Mouse (Mus musculus) intestine, embryonic 14.5 days (tissue): ENCODE results near the gene Timm10. TPM values are rescaled to one million over a fixed set of nuclear protein-coding genes. Genes with fewer than 3 reads are reported as not detected.

Experiments
- ATAC-seq: fragments of 200-750 bp; cut with Nextera tagmentation; replicated peaks from 2 replicates; pipeline ENCODE4 v1.8.0; 2017; ENCODE audit warnings: low read depth, moderate number of reproducible peaks, moderate TSS enrichment, moderate library complexity; ENCODE audit not compliant: low FRiP score, low TSS enrichment
- DNase-seq: peaks from one replicate; pipeline ENCODE4 v3.0.0-alpha.2; 2018; ENCODE audit warnings: low spot score
- H3K27ac ChIP-seq: fragments of 300-500 bp; sonication (generic); 2 replicates; pipeline ENCODE4 v1.5.1; 2014; ENCODE audit warnings: low read depth, mild to moderate bottlenecking, control low read depth
- H3K27me3 ChIP-seq: fragments of 300-500 bp; sonication (generic); replicated peaks from 2 replicates; pipeline ENCODE4 v1.6.1; 2014; ENCODE audit warnings: low read length, control low read depth; ENCODE audit not compliant: control insufficient read depth, insufficient read depth
- H3K36me3 ChIP-seq: fragments of 300-500 bp; sonication (generic); 2 replicates; pipeline ENCODE4 v1.6.1; 2014; ENCODE audit warnings: low read length, control low read depth; ENCODE audit not compliant: control insufficient read depth, insufficient read depth
- H3K4me1 ChIP-seq: fragments of 300-500 bp; sonication (generic); replicated peaks from 2 replicates; pipeline ENCODE4 v1.6.1; 2014; ENCODE audit warnings: low read length, control low read depth, mixed read lengths; ENCODE audit not compliant: control insufficient read depth, insufficient read depth
- H3K4me2 ChIP-seq: fragments of 300-500 bp; sonication (generic); 2 replicates; pipeline ENCODE4 v1.6.1; 2014; ENCODE audit warnings: low read length
- H3K4me3 ChIP-seq: fragments of 300-500 bp; sonication (generic); 2 replicates; pipeline ENCODE4 v1.5.1; 2014; ENCODE audit warnings: low read depth, low read length, control low read depth, mixed read lengths
- H3K9ac ChIP-seq: fragments of 300-500 bp; sonication (generic); 2 replicates; pipeline ENCODE4 v1.6.1; 2014; ENCODE audit warnings: mild to moderate bottlenecking, low read length
- H3K9me3 ChIP-seq: fragments of 300-500 bp; sonication (generic); 2 replicates; pipeline ENCODE4 v1.6.1; 2016; ENCODE audit warnings: low read length, control low read depth; ENCODE audit not compliant: control insufficient read depth
- WGBS: fragments of 180-500 bp; shearing (Covaris S2); extraction: QIAGEN DNeasy Blood & Tissue Kit; methylation state at CpG from one replicate; pipeline ENCODE4 v1.1.7; 2014; 5-methylcytosine and 5-hydroxymethylcytosine counted together
- polyA plus RNA-seq: library from polyadenylated mRNA; unstranded; fragments of >200 nt; fragmentation: Nextera tagmentation; extraction: Ambion mirVana; gene quantifications from 2 replicates; pipeline ENCODE4 v1.2.1, GENCODE M21; 2014

The Timm10 gene
- polyA plus RNA-seq, 1 experiment from 2014 or later = 73.7 TPM

- no peak for DNase-seq
- Histone ChIP-seq H3K27ac (no peak overlapping the region), H3K27me3 (no peaks in the 10 kb centered on the region), H3K9ac (no peak overlapping the region), H3K4me1 (peaks cover 7% of the 10 kb centered on the region), H3K4me3 (no peak overlapping the region), H3K9me3 (no peaks in the 10 kb centered on the region), H3K36me3 (no peaks in the 10 kb centered on the region), H3K4me2 (no peak overlapping the region)
- ATAC-seq = no peak
Measured at GRCm38 (mm10) chr2:84809330-84809729, 17.5 kb upstream of the Timm10 start.

GRCm38 (mm10) chr2:84810526-84810885, 16.3 kb upstream of the Timm10 start:
- Histone ChIP-seq H3K27me3 (no peaks in the 10 kb centered on the region), H3K4me2 (peak overlapping the region; percentile 55; the same call in 1 of the 2 replicates), H3K9ac (no peak overlapping the region), H3K4me1 (peaks cover 7% of the 10 kb centered on the region), H3K27ac (no peak overlapping the region), H3K36me3 (no peaks in the 10 kb centered on the region), H3K4me3 (no peak overlapping the region), H3K9me3 (no peaks in the 10 kb centered on the region)
- DNase-seq (no peak), ATAC-seq (no peak; the same call in 1 of the 2 replicates)
- WGBS = 79% methylated on average over 6 of the region's 6 CpGs

- Histone ChIP-seq H3K27me3 (no peaks in the 10 kb centered on the region), H3K4me2 (peak overlapping the region; percentile 55), H3K9ac (0 out of 2 replicates have a peak overlapping the region, but pooled peaks have one; percentile 27), H3K4me3 (peak overlapping the region; percentile 11; the same call in 1 of the 2 replicates), H3K36me3 (no peaks in the 10 kb centered on the region), H3K9me3 (no peaks in the 10 kb centered on the region), H3K4me1 (peaks cover 7% of the 10 kb centered on the region), H3K27ac (no peak overlapping the region)
- ATAC-seq (peak; percentile 70), DNase-seq (peak; percentile 95)
- 31% methylated on average over 26 of the region's 26 CpGs for WGBS
Measured at GRCm38 (mm10) chr2:84810886-84811577, 15.8 kb upstream of the Timm10 start.

GRCm38 (mm10) chr2:84811880-84812279, 14.9 kb upstream of the Timm10 start:
- WGBS = 76% methylated on average over 7 of the region's 7 CpGs
- Histone ChIP-seq H3K9ac (no peak overlapping the region), H3K36me3 (no peaks in the 10 kb centered on the region), H3K27me3 (no peaks in the 10 kb centered on the region), H3K4me3 (no peak overlapping the region), H3K4me1 (peaks cover 7% of the 10 kb centered on the region), H3K27ac (no peak overlapping the region), H3K9me3 (no peaks in the 10 kb centered on the region), H3K4me2 (no peak overlapping the region)
- no peak for DNase-seq
- no peak for ATAC-seq

- ATAC-seq (no peak), DNase-seq (no peak)
- H3K9ac ChIP-seq = no peak overlapping the region
- no peaks in the 10 kb centered on the region for H3K27me3 ChIP-seq
- H3K4me2 ChIP-seq = no peak overlapping the region
- H3K4me3 ChIP-seq = no peak overlapping the region
- peaks cover 7% of the 10 kb centered on the region for H3K4me1 ChIP-seq
- WGBS = 84% methylated on average over 6 of the region's 6 CpGs
- no peaks in the 10 kb centered on the region for H3K36me3 ChIP-seq
- no peaks in the 10 kb centered on the region for H3K9me3 ChIP-seq
- H3K27ac ChIP-seq = no peak overlapping the region
Measured at GRCm38 (mm10) chr2:84812676-84813075, 14.1 kb upstream of the Timm10 start.

GRCm38 (mm10) chr2:84819861-84820260, 6.9 kb upstream of the Timm10 start:
- Histone ChIP-seq H3K9me3 (no peaks in the 10 kb centered on the region), H3K9ac (no peak overlapping the region), H3K36me3 (no peaks in the 10 kb centered on the region), H3K27me3 (0 out of 2 replicates have a peak, but pooled peaks cover 5% of the 10 kb centered on the region), H3K4me2 (no peak overlapping the region), H3K4me3 (no peak overlapping the region), H3K27ac (no peak overlapping the region), H3K4me1 (no peaks in the 10 kb centered on the region)
- 59% methylated on average over 3 of the region's 3 CpGs for WGBS
- no peak for ATAC-seq
- no peak for DNase-seq

- H3K9ac ChIP-seq = no peak within 1 kb of the TSS
- 49% methylated on average over 13 of the region's 13 CpGs for WGBS
- DNase-seq (no peak), ATAC-seq (no peak)
- H3K27me3 ChIP-seq = 0 out of 2 replicates have a peak, but pooled peaks cover 5% of the 10 kb centered on the region
- H3K4me2 ChIP-seq = no peak within 1 kb of the TSS
- H3K4me3 ChIP-seq = no peak within 1 kb of the TSS
- 0 out of 2 replicates have a peak, but pooled peaks cover 2% of the 10 kb centered on the region for H3K4me1 ChIP-seq
- H3K36me3 ChIP-seq = no peaks in the 10 kb centered on the region
- no peaks in the 10 kb centered on the region for H3K9me3 ChIP-seq
- no peak within 1 kb of the TSS for H3K27ac ChIP-seq
Measured at GRCm38 (mm10) chr2:84822552-84822951, 4.2 kb upstream of the Timm10 start, which contains the start of gene Smtnl1. Gene Smtnl1, minus strand, starts transcription at chr2:84822652.

GRCm38 (mm10) chr2:84823237-84823636, 3.6 kb upstream of the Timm10 start:
- Histone ChIP-seq H3K9ac (no peak overlapping the region), H3K4me1 (peaks cover 8% of the 10 kb centered on the region; the same call in 1 of the 2 replicates), H3K27ac (no peak overlapping the region), H3K4me3 (no peak overlapping the region), H3K36me3 (no peaks in the 10 kb centered on the region), H3K4me2 (no peak overlapping the region), H3K27me3 (0 out of 2 replicates have a peak, but pooled peaks cover 5% of the 10 kb centered on the region), H3K9me3 (no peaks in the 10 kb centered on the region)
- WGBS = 30% methylated on average over 2 of the region's 2 CpGs
- DNase-seq = no peak
- ATAC-seq = no peak
